ENCODE assay signal across 11 mouse cellular contexts in the genomic region with DNA sequence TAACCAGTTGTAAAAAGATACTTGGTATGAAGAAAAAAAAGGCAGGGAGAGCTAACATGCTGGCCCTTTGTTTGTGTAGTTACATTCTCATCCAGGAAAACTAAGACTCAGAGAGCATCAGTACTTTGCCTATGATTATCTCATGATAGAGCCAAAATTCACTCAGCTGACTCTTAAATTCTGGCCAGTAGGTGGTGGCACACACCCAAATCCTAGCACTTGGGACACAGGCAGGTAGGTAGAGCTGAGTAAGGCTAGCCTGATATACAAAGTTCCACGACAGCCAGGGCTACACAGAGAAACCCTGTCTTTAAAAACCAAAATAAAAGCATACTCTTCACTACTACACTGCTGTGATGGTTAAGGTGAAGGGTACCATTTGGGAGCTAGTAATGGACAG. TPM values are rescaled to one million over a fixed set of nuclear protein-coding genes. Genes with fewer than 3 reads are reported as not detected.
DNase-seq lines count a peak whose midpoint lies in the region; ATAC-seq and TF ChIP-seq lines count a peak whose summit lies in the region.
"Had no signal": no experiment of that assay in that cellular context is flagged by ENCODE, and none has a peak within 500 bp of the region (broad histone marks: within the 10 kb centered on the region; RNA-seq: fewer than 3 reads in every experiment).

No protein-coding gene starts in this region.

- no peaks in the 10 kb centered on the region for H3K27me3 ChIP-seq in kidney, adult 2 months (replicated peaks; ENCODE audit: control insufficient read depth, insufficient read depth, low read length)
- no peaks in the 10 kb centered on the region for H3K27me3 ChIP-seq in kidney, embryonic 14.5 days (ENCODE audit: control insufficient read depth, insufficient read depth, low read length)
- H3K27me3 ChIP-seq: heart, embryonic 13.5 days had no signal

- no peak overlapping the region for H3K4me2 ChIP-seq in kidney, embryonic 14.5 days (replicated peaks; ENCODE audit: low read depth, low read length)
- H3K4me2 ChIP-seq: heart, embryonic 13.5 days had no signal

- H3K4me1 ChIP-seq in kidney, adult 2 months (ENCODE audit: control insufficient read depth, insufficient read depth, low read length) = peaks cover 5% of the 10 kb centered on the region; the same call in 1 of the 2 replicates
- peaks cover 11% of the 10 kb centered on the region for H3K4me1 ChIP-seq in kidney, embryonic 14.5 days (ENCODE audit: control insufficient read depth, insufficient read depth, low read length)

- H3K9me3 ChIP-seq in kidney, embryonic 14.5 days (ENCODE audit: control insufficient read depth, low read length) = no peaks in the 10 kb centered on the region
- H3K9me3 ChIP-seq: heart, embryonic 13.5 days had no signal

- ATAC-seq in kidney, embryonic 14.5 days (ENCODE audit: low FRiP score, low TSS enrichment) = no peak

- H3K27ac ChIP-seq in kidney, adult 2 months (ENCODE audit: insufficient read depth, low read depth, low read length) = no peak overlapping the region
- H3K27ac ChIP-seq in kidney, embryonic 14.5 days (ENCODE audit: low read depth, low read length) = no peak overlapping the region
- H3K27ac ChIP-seq: heart, embryonic 13.5 days had no signal

- no peak for TF ChIP-seq POLR2A in kidney, adult 2 months (IDR thresholded peaks at IDR 0.05; ENCODE audit: low read depth, low read length)

- no peak overlapping the region for H3K4me3 ChIP-seq in kidney, adult 2 months (ENCODE audit: insufficient read depth, low read depth, low read length)
- H3K4me3 ChIP-seq in kidney, embryonic 14.5 days (ENCODE audit: low read length) = no peak overlapping the region
- H3K4me3 ChIP-seq: erythroblast, embryonic 14.5 days; heart, embryonic 13.5 days had no signal

- H3K9ac ChIP-seq in kidney, embryonic 14.5 days (ENCODE audit: low read depth, low read length) = no peak overlapping the region
- H3K9ac ChIP-seq: heart, embryonic 13.5 days had no signal

- peak; percentile 52 for TF ChIP-seq CTCF in kidney, adult 2 months (conservative IDR thresholded peaks at IDR 0.05; ENCODE audit: insufficient read depth, insufficient read length, low read depth, low read length)

- peak; percentile 63 for DNase-seq in kidney, adult 2 months
- DNase-seq in CD4-positive helper T cell, adult 2 months (ENCODE audit: low read depth, low spot score) = peak; percentile 30
- DNase-seq in ES-CJ7 (ENCODE audit: low read depth, low spot score) = peak; percentile 54
- peak; percentile 31 for DNase-seq in kidney, postnatal 10 days
- no peak for DNase-seq in ovary, postnatal 10 days (ENCODE audit: low spot score)
- no peak for DNase-seq in urinary bladder, adult 2 months (ENCODE audit: low spot score)
- DNase-seq: adrenal gland, postnatal 25 days; thymus, adult 18-20 months had no signal

- 25% methylated on average over 1 of the region's 1 CpGs for WGBS in kidney, adult 2 months
- WGBS in kidney, embryonic 14.5 days = 65% methylated on average over 1 of the region's 1 CpGs

- H3K36me3 ChIP-seq in kidney, adult 2 months (ENCODE audit: control insufficient read depth, insufficient read depth, low read length) = peaks cover 5% of the 10 kb centered on the region
- peaks cover 67% of the 10 kb centered on the region for H3K36me3 ChIP-seq in kidney, embryonic 14.5 days (ENCODE audit: control insufficient read depth, insufficient read depth, low read length)

RNA-seq across cellular contexts. Expression of a gene that starts 6.6 kb away (rescaled TPM):
- 12.8 TPM in 2 replicates for polyA plus RNA-seq in kidney, adult 2 months (2012; rRNA removed)
- polyA plus RNA-seq in kidney, embryonic 14.5 days (2014; fragmentation: Nextera tagmentation; extraction: Ambion mirVana) = 69.2 and 79.8 TPM in 2 replicates
- polyA plus RNA-seq in urinary bladder, adult 2 months (2012; rRNA removed) = 10.5 and 11.1 TPM in 2 replicates

RNA-seq across cellular contexts. Expression of a gene that starts 30.8 kb away (rescaled TPM):
- polyA plus RNA-seq in kidney, adult 2 months (2012; rRNA removed) = 44.6 and 47.5 TPM in 2 replicates
- 64.7 and 69.6 TPM in 2 replicates for polyA plus RNA-seq in kidney, embryonic 14.5 days (2014; fragmentation: Nextera tagmentation; extraction: Ambion mirVana)
- 36.9 and 43.3 TPM in 2 replicates for polyA plus RNA-seq in urinary bladder, adult 2 months (2012; rRNA removed)

RNA-seq across cellular contexts. Expression of a gene that starts 48.5 kb away (rescaled TPM):
- 22.3 and 32.0 TPM in 2 replicates for polyA plus RNA-seq in kidney, adult 2 months (2012; rRNA removed)
- polyA plus RNA-seq in kidney, embryonic 14.5 days (2014; fragmentation: Nextera tagmentation; extraction: Ambion mirVana) = 30.6 and 41.2 TPM in 2 replicates
- polyA plus RNA-seq in urinary bladder, adult 2 months (2012; rRNA removed) = 12.7 and 17.2 TPM in 2 replicates

RNA-seq across cellular contexts. Expression of a gene that starts 48.6 kb away (rescaled TPM):
- 28.7 and 36.8 TPM in 2 replicates for polyA plus RNA-seq in kidney, adult 2 months (2012; rRNA removed)
- 71.4 and 102 TPM in 2 replicates for polyA plus RNA-seq in kidney, embryonic 14.5 days (2014; fragmentation: Nextera tagmentation; extraction: Ambion mirVana)
- 17.1 and 17.5 TPM in 2 replicates for polyA plus RNA-seq in urinary bladder, adult 2 months (2012; rRNA removed)

RNA-seq across cellular contexts. Expression of a gene that starts 51.9 kb away (rescaled TPM):
- polyA plus RNA-seq in kidney, adult 2 months (2012; rRNA removed) = 11.0 and 12.0 TPM in 2 replicates
- polyA plus RNA-seq in kidney, embryonic 14.5 days (2014; fragmentation: Nextera tagmentation; extraction: Ambion mirVana) = 1.8 and 2.9 TPM in 2 replicates
- 1.4 and 2.4 TPM in 2 replicates for polyA plus RNA-seq in urinary bladder, adult 2 months (2012; rRNA removed)
- polyA plus RNA-seq: erythroblast, embryonic 14.5 days had no signal

Comparison
In these comparisons a context has a peak if more than half of its experiments do, and no peak if none do; other contexts are left out.
1. DNase-seq: peak in kidney, adult 2 months (single experiment), CD4-positive helper T cell, adult 2 months (single experiment), ES-CJ7 (single experiment) and kidney, postnatal 10 days (single experiment); none in ovary, postnatal 10 days (single experiment) and urinary bladder, adult 2 months (single experiment).